Mouse (Mus musculus) ES-Bruce4 (cell line): Measurements from ENCODE around the gene Prkch. TPM values are rescaled to one million over a fixed set of nuclear protein-coding genes. Genes with fewer than 3 reads are reported as not detected.

Experiments used
- H3K27ac ChIP-seq: 2 replicates; pipeline ENCODE4 v1.5.1; 2012; ENCODE audit warnings: low read length, inconsistent platforms; ENCODE audit not compliant: insufficient read depth
- H3K27me3 ChIP-seq: 2 replicates; pipeline ENCODE4 v1.6.1; 2012; ENCODE audit warnings: mild to moderate bottlenecking, low read length, inconsistent platforms; ENCODE audit not compliant: control insufficient read depth, poor library complexity, insufficient read depth, severe bottlenecking
- H3K36me3 ChIP-seq: 2 replicates; pipeline ENCODE4 v1.6.1; 2012; ENCODE audit warnings: inconsistent platforms, mild to moderate bottlenecking, low read length, moderate library complexity; ENCODE audit not compliant: control insufficient read depth, poor library complexity, insufficient read depth, severe bottlenecking
- H3K4me1 ChIP-seq: one replicate; pipeline ENCODE4 v1.8.1; 2011; ENCODE audit warnings: low read length; ENCODE audit not compliant: control insufficient read depth, insufficient read depth
- H3K4me3 ChIP-seq: 2 replicates; pipeline ENCODE4 v1.5.1; 2011; ENCODE audit warnings: low read depth, mild to moderate bottlenecking, low read length
- H3K9ac ChIP-seq: 2 replicates; pipeline ENCODE4 v1.6.1; 2012; ENCODE audit warnings: low read depth, mild to moderate bottlenecking, inconsistent platforms; ENCODE audit not compliant: poor library complexity, severe bottlenecking
- H3K9me3 ChIP-seq: replicated peaks from 2 replicates; pipeline ENCODE4 v1.6.1; 2012; ENCODE audit warnings: mild to moderate bottlenecking, low read length, inconsistent platforms; ENCODE audit not compliant: control insufficient read depth, poor library complexity, insufficient read depth, severe bottlenecking
- CTCF ChIP-seq: IDR thresholded peaks from one replicate; pipeline ENCODE4 v1.8.1; 2011; ENCODE audit warnings: low read depth, low read length
- EP300 ChIP-seq: IDR thresholded peaks from 2 replicates; pipeline ENCODE4 v1.6.1; 2011; ENCODE audit warnings: low read depth, low read length; ENCODE audit not compliant: insufficient read depth
- POLR2A ChIP-seq: IDR thresholded peaks from one replicate; pipeline ENCODE4 v1.8.1; 2011; ENCODE audit warnings: low read length; ENCODE audit not compliant: insufficient read depth
- polyA plus RNA-seq: library from polyadenylated mRNA; stranded (reverse); fragments of >200 nt; gene quantifications from 2 replicates; pipeline ENCODE4 v1.2.4, GENCODE M21; 2011; ENCODE audit warnings: low read depth; ENCODE audit not compliant: missing spikeins, insufficient read depth, insufficient read length

Prkch gene
- polyA plus RNA-seq, 1 experiment = 1.8 TPM

DNA sequence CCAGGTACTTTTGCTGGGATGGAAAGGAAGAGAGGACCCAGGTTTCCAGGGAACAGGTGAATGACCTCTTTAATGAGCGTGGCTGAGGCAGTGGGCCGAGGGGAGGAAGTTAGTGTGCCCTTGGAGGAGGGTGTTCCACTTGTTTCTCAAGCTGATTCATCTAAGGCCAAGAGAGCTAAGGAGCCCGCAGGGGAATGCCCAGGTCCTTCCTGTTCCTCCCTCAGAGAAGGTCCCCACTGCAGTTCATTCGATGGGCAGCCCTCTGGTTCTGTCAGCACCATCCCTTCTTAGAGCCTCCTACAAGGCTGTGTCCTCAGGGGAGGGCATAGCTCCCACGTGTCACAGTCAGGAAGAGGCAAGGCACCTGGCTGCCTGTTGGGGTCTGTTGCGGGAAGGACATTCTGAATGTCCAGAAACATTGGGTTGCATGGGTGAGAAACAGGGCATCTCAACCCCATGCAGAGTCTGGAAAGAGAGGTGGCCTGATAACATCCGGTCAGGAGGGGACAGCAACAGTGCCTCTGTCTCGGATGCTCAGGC is 26.3 kb downstream of the Prkch start:
- H3K36me3 ChIP-seq = no peaks in the 10 kb centered on the region
- no peaks in the 10 kb centered on the region for H3K4me1 ChIP-seq
- H3K9ac ChIP-seq = no peak overlapping the region
- no peaks in the 10 kb centered on the region for H3K27me3 ChIP-seq
- no peak overlapping the region for H3K4me3 ChIP-seq
- no peaks in the 10 kb centered on the region for H3K9me3 ChIP-seq
- no peak overlapping the region for H3K27ac ChIP-seq
- no peak for TF ChIP-seq EP300
- no peak for TF ChIP-seq CTCF
- no peak for TF ChIP-seq POLR2A

DNA sequence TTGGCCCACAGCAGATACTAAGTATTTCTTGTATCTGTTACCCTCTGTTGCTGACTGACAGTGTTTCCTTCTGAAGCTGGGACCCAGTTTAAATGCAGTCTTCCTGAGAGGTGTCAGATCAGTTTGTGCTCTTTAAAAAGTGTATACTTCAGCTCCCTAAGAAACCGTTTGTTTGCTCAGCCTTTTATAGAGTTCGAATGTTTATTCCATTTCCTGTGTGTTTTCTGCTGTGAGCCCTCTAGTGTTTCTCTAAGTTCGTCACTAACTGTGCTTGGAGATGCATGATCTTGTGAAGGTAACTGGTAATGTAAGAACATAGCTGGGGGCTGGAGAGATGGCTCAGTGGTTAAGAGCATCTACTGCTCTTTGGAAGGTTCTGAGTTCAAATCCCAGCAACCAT is 27.1 kb downstream of the Prkch start:
- Histone ChIP-seq H3K36me3 (no peaks in the 10 kb centered on the region), H3K27me3 (no peaks in the 10 kb centered on the region), H3K9ac (no peak overlapping the region), H3K4me1 (no peaks in the 10 kb centered on the region), H3K4me3 (no peak overlapping the region), H3K9me3 (no peaks in the 10 kb centered on the region), H3K27ac (no peak overlapping the region)
- no peak for TF ChIP-seq EP300
- no peak for TF ChIP-seq CTCF

DNA sequence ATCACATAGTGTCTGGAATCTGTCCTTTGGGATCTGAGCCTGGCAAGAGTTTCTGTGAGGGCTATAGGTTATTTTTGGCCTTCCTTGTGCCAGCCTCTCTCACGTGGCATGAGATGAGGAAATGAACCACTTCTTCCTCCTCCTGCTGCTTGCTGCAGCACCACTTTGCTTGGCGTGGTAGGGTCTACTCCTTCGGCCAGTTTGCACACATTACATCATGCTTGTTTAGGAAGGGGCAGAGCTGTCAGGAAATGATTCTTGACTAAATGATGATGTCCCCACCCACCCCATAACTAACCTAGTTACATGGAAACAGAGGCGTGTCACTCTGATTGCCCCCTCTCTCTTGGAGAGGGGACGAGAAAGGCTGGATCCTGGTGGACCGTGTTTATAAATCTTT is 28.6 kb downstream of the Prkch start:
- Histone ChIP-seq H3K9ac (no peak overlapping the region), H3K36me3 (no peaks in the 10 kb centered on the region), H3K27me3 (no peaks in the 10 kb centered on the region), H3K4me3 (no peak overlapping the region), H3K9me3 (no peaks in the 10 kb centered on the region), H3K4me1 (no peaks in the 10 kb centered on the region), H3K27ac (no peak overlapping the region)
- TF ChIP-seq POLR2A (no peak), EP300 (no peak), CTCF (no peak)

DNA sequence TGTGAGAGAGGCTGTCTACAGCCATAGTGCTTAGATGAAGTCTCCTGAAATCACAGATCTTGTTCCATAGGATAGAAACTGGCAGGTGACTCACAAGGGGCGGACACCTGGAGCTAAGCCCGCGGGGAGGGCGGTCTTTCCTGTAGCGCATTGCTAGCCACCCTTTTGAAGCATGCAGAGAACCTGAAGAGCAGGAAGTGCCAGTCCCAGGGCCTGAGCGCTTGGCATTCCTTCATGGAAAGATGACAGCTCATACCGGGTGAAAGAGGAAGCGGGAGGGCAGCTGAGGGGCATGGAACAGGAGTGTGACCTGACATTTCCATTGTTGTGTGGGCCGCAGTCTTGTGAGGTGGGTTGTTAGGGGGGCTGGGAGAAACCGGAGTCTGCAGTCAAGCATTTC is 33.1 kb downstream of the Prkch start:
- H3K9ac ChIP-seq = no peak overlapping the region
- 0 out of 2 replicates have a peak, but pooled peaks cover 1% of the 10 kb centered on the region for H3K27me3 ChIP-seq
- no peaks in the 10 kb centered on the region for H3K9me3 ChIP-seq
- no peak overlapping the region for H3K27ac ChIP-seq
- TF ChIP-seq EP300 (no peak), CTCF (no peak), POLR2A (no peak)
- no peak overlapping the region for H3K4me3 ChIP-seq
- H3K36me3 ChIP-seq = no peaks in the 10 kb centered on the region
- no peaks in the 10 kb centered on the region for H3K4me1 ChIP-seq

DNA sequence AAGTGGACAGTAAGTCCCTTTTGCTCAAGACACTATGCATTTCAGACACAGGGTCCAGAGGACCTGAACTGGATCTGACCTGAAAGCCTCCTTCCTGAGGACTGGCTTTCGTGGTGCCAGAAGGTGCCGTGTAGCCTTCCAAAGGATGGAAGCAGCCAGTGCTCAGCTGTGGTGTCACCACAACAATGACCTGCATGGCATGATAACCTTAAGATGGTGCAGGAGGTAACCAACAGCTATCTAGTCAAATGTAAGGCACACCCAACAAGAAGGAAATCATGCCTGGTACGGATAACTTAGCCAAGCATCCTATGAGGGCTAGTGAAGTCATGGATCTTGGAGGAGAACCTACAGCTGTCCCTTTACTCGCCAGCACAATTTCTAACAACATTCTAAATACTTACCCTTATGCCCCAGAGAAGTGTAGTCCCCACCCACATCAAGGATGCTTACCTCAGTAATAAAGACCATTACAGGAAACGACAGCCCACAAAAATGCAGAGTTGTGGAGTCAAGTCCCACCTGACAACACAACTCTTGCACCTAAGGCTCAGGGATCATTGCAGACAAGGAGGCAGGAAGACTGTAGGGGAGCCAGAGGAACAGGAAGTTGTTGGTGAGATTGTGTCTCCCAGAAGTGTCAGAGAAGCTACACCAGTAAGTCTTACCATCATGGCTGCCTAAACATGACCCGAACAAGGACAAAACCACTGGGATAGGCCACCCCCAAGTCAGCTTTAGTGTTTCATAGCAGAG is 40.9 kb downstream of the Prkch start:
- TF ChIP-seq EP300 (no peak), CTCF (no peak), POLR2A (no peak)
- H3K27ac ChIP-seq = no peak overlapping the region
- no peaks in the 10 kb centered on the region for H3K36me3 ChIP-seq
- no peak overlapping the region for H3K4me3 ChIP-seq
- H3K9ac ChIP-seq = no peak overlapping the region
- H3K9me3 ChIP-seq = no peaks in the 10 kb centered on the region
- no peaks in the 10 kb centered on the region for H3K27me3 ChIP-seq
- no peaks in the 10 kb centered on the region for H3K4me1 ChIP-seq

DNA sequence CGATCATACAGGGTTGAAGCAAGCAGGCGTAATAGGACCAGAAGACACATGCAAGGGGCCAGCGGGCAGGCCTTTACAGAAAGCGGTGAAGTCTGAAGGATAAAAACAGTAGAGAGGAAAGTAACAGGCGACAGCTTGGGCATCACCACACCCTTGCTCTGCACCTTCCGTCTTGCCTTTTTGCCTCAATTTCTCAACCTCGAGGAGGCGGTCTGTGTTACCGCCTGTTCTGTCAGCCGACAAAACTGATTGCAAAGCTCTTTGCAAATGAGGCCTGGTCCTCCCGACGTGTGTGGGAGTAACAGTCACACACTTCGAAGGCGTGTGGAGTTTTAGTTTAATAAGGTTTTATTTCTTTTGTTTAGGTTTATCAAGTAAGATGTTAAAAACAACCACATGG is 43.3 kb downstream of the Prkch start:
- TF ChIP-seq CTCF (no peak), POLR2A (no peak), EP300 (no peak)
- no peak overlapping the region for H3K9ac ChIP-seq

More for the DNA sequence above, 43.3 kb downstream of the Prkch start:
- no peaks in the 10 kb centered on the region for H3K9me3 ChIP-seq
- no peaks in the 10 kb centered on the region for H3K4me1 ChIP-seq
- no peaks in the 10 kb centered on the region for H3K27me3 ChIP-seq
- H3K4me3 ChIP-seq = no peak overlapping the region
- H3K36me3 ChIP-seq = no peaks in the 10 kb centered on the region
- no peak overlapping the region for H3K27ac ChIP-seq
